Mouse (Mus musculus) limb, embryonic 14.5 days (tissue): ENCODE data around the gene Gm5447. TPM values are rescaled to one million over a fixed set of nuclear protein-coding genes. Genes with fewer than 3 reads are reported as not detected.

Experiments
- ATAC-seq: fragments of 200-750 bp; cut with Nextera tagmentation; 2 replicates; pipeline ENCODE4 v1.8.0; 2017; ENCODE audit warnings: low read depth, moderate number of reproducible peaks, moderate TSS enrichment; ENCODE audit not compliant: low FRiP score
- DNase-seq: peaks from one replicate; pipeline ENCODE4 v3.0.0-alpha.2; 2015; ENCODE audit warnings: low spot score
- H3K27ac ChIP-seq: fragments of 300-500 bp; sonication (generic); replicated peaks from 2 replicates; pipeline ENCODE4 v1.5.1; 2014; ENCODE audit warnings: low read depth, mild to moderate bottlenecking, low read length, moderate library complexity, mixed read lengths
- H3K27me3 ChIP-seq: fragments of 300-500 bp; sonication (generic); 2 replicates; pipeline ENCODE4 v1.6.1; 2014; ENCODE audit warnings: low read length, mixed read lengths; ENCODE audit not compliant: control insufficient read depth, insufficient read depth
- H3K36me3 ChIP-seq: fragments of 300-500 bp; sonication (generic); 2 replicates; pipeline ENCODE4 v1.6.1; 2014; ENCODE audit warnings: mild to moderate bottlenecking, low read length, moderate library complexity, mixed read lengths; ENCODE audit not compliant: control insufficient read depth, insufficient read depth
- H3K4me1 ChIP-seq: fragments of 300-500 bp; sonication (generic); 2 replicates; pipeline ENCODE4 v1.6.1; 2014; ENCODE audit warnings: antibody characterized with exemption, low read length, mixed read lengths; ENCODE audit not compliant: control insufficient read depth, insufficient read depth
- H3K4me2 ChIP-seq: fragments of 300-500 bp; sonication (generic); replicated peaks from 2 replicates; pipeline ENCODE4 v1.6.1; 2014; ENCODE audit warnings: low read depth, mild to moderate bottlenecking, low read length, moderate library complexity; ENCODE audit not compliant: severe bottlenecking
- H3K4me3 ChIP-seq: fragments of 300-500 bp; sonication (generic); replicated peaks from 2 replicates; pipeline ENCODE4 v1.5.1; 2014; ENCODE audit warnings: low read length
- H3K9ac ChIP-seq: fragments of 300-500 bp; sonication (generic); 2 replicates; pipeline ENCODE4 v1.6.1; 2014; ENCODE audit warnings: mild to moderate bottlenecking, low read depth, low read length, moderate library complexity; ENCODE audit not compliant: severe bottlenecking
- H3K9me3 ChIP-seq: fragments of 300-500 bp; sonication (generic); 2 replicates; pipeline ENCODE4 v1.6.1; 2016; ENCODE audit warnings: low read length; ENCODE audit not compliant: control insufficient read depth
- POLR2A ChIP-seq: fragments of 200-500 bp; IDR thresholded peaks from 2 replicates; pipeline ENCODE4 v1.8.0; 2012; ENCODE audit warnings: inconsistent platforms, mild to moderate bottlenecking, moderate library complexity, borderline replicate concordance; ENCODE audit not compliant: insufficient read depth, insufficient read length; ENCODE audit errors: extremely low read depth
- WGBS: fragments of 180-500 bp; shearing (Covaris S2); extraction: QIAGEN DNeasy Blood & Tissue Kit; methylation state at CpG from one replicate; pipeline ENCODE4 v1.1.7; 2014; 5-methylcytosine and 5-hydroxymethylcytosine counted together
- polyA plus RNA-seq, 2 experiments: library from polyadenylated mRNA; depleted of rRNA in 1 of 2; stranded (reverse) in 1 of 2; unstranded in 1 of 2; fragments of >200 nt; fragmentation: Nextera tagmentation in 1 of 2; extraction: Ambion mirVana in 1 of 2; gene quantifications; 2 replicates each; pipeline versions ENCODE4 v1.2.1 to v1.2.3; 2012 to 2014

The Gm5447 gene
- polyA plus RNA-seq, 2 experiments = 0.08 to 0.17 TPM

DNA sequence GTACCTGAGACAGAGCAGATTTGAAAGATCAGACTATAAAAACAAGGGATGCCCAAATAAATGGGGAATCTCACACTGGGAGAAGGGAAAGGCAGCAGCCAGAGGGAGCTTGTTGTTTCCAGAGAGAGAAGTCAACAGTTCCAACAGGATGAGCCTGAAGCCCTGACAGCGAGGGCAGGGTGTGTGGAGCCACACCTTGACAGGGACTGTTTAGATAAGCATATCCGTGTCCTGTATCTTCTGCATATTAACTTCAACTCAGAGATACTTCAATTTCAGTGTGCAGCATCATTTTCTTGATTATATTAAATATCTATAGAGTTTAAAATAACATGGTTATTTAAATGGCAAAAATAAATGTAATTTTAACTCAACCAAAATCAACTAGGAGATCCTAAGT lies 13.3 kb upstream of the Gm5447 start:
- DNase-seq = no peak
- Histone ChIP-seq H3K9ac (no peak overlapping the region), H3K4me3 (no peak overlapping the region), H3K4me1 (no peaks in the 10 kb centered on the region; the same call in 1 of the 2 replicates), H3K36me3 (peaks cover 4% of the 10 kb centered on the region; the same call in 1 of the 2 replicates), H3K9me3 (no peaks in the 10 kb centered on the region), H3K27me3 (no peaks in the 10 kb centered on the region), H3K27ac (no peak overlapping the region), H3K4me2 (no peak overlapping the region)
- 76% methylated on average over 2 of the region's 2 CpGs for WGBS
- no peak for ATAC-seq
- no peak for TF ChIP-seq POLR2A

DNA sequence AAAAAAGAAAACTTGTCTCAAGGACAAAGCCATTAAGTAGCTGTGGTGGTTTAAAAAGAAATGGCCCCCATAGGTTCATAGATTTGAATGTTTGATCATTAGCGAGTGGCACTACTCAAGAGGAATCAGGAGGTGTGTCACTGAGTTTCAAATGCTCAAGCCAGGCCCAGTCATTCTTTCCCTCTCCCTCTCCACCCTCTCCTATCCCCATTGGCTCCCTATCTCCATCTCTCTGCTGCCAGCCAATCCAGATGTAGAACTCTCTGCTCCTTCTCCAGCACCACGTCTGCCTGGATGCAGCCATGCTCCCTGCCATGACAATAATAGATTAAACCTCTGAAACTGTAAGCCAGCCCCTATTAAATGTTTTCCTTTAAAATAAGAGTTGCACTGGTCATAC lies 12.1 kb upstream of the Gm5447 start:
- Histone ChIP-seq H3K4me2 (no peak overlapping the region), H3K9me3 (no peaks in the 10 kb centered on the region), H3K9ac (no peak overlapping the region), H3K36me3 (peaks cover 4% of the 10 kb centered on the region; the same call in 1 of the 2 replicates), H3K27me3 (no peaks in the 10 kb centered on the region), H3K4me3 (no peak overlapping the region), H3K27ac (no peak overlapping the region), H3K4me1 (peaks cover 9% of the 10 kb centered on the region)
- no peak for DNase-seq
- WGBS = 60% methylated on average over 2 of the region's 2 CpGs
- no peak for ATAC-seq
- TF ChIP-seq POLR2A = no peak

DNA sequence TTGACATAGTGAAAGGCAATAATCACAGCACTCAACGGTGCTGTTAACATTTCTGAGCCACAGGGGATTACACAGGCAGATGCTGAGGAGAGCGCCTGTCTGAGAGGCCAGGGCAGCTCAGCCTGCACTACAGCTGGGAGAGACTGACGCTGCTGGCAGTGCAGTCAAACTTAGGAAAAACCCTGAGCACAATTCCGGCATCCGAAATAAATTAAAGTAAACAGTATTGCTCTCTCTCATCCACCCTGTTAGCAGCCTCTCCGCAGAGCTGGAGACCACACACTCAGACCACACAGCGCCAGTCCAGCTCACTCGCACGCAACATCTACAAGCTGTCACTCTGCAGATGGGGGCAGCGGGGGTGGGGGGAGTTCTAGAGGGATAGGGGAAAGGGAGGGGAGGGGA lies 7.5 kb upstream of the Gm5447 start:
- Histone ChIP-seq H3K9me3 (no peaks in the 10 kb centered on the region), H3K4me1 (peaks cover 13% of the 10 kb centered on the region), H3K27ac (no peak overlapping the region), H3K9ac (0 out of 2 replicates have a peak overlapping the region, but pooled peaks have one; percentile 16), H3K4me2 (peak overlapping the region; percentile 37), H3K4me3 (no peak overlapping the region), H3K27me3 (no peaks in the 10 kb centered on the region), H3K36me3 (0 out of 2 replicates have a peak, but pooled peaks cover under 1% of the 10 kb centered on the region)
- peak; percentile 70; the same call in 1 of the 2 replicates for ATAC-seq
- no peak for TF ChIP-seq POLR2A
- 6% methylated on average over 10 of the region's 10 CpGs for WGBS
- DNase-seq = peak; percentile 49

DNA sequence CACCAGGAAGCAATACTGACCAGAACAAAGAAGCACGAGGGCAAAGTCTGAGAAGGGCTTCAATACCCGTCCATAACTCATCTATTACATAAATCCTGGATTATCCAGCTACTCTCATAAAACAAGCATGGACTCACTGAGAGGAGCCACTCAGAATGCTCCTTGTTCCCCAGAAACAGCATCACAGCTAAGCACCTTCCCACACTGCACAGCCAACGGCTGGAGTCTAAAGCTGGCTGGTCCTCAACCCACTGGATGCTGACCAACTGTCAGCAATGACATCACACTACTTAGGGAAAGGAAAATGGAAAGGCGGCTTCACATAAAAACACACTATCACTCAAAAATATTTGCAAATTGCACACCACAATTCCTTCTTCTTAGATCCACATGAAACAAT lies 5.7 kb upstream of the Gm5447 start:
- WGBS = 65% methylated on average over 4 of the region's 4 CpGs

DNA sequence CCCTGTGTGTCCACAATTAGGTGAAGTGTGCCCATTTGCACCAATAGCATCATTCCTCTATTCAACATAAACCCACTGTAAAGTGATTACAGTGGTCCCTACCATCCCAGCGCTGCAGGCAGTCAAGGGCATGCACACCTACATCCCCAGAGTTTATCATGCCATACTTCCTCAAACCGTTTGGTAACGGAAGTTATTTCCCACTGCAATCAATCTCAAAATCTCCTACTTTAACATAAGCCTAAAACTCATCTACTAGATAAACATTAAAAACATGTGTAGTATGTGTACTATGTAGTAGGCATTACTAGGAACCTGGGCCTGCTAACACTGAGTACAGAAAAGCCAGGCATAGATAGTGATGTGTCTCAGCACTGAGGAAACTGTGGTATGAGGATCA lies 3.0 kb upstream of the Gm5447 start:
- Histone ChIP-seq H3K9me3 (no peaks in the 10 kb centered on the region), H3K9ac (no peak overlapping the region), H3K36me3 (no peaks in the 10 kb centered on the region), H3K4me2 (no peak overlapping the region), H3K4me3 (no peak overlapping the region), H3K27me3 (no peaks in the 10 kb centered on the region), H3K4me1 (peaks cover 18% of the 10 kb centered on the region), H3K27ac (no peak overlapping the region)
- no peak for TF ChIP-seq POLR2A
- no peak for DNase-seq
- ATAC-seq = no peak
- WGBS = 89% methylated on average over 3 of the region's 3 CpGs

More for the DNA sequence above, 5.7 kb upstream of the Gm5447 start:
- ATAC-seq = no peak
- H3K4me1 ChIP-seq = peaks cover 13% of the 10 kb centered on the region
- no peaks in the 10 kb centered on the region for H3K9me3 ChIP-seq
- H3K4me3 ChIP-seq = no peak overlapping the region
- no peak for DNase-seq
- no peak overlapping the region for H3K9ac ChIP-seq
- no peak overlapping the region for H3K27ac ChIP-seq
- H3K27me3 ChIP-seq = no peaks in the 10 kb centered on the region
- H3K4me2 ChIP-seq = no peak overlapping the region
- H3K36me3 ChIP-seq = no peaks in the 10 kb centered on the region
- TF ChIP-seq POLR2A = no peak

DNA sequence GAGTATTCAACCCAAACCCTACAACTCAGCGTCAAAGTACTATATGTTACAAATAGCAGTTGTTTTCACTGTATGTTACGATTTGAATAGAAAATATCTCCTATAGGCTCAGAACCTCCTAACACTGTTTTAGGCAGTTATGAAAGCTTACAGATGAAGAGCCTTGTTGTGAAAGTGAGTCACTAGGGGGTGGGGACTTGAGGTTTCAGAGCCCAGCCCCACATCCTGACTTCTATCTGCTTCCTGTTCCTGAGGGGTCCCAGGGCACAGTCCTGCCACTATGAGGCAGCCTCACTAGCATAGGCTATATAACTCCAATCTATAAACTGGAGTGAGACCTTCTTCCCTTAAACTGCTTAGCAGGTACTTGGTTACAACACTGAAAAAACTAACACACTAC lies 1.9 kb upstream of the Gm5447 start:
- Histone ChIP-seq H3K9ac (no peak overlapping the region), H3K36me3 (no peaks in the 10 kb centered on the region), H3K4me2 (no peak overlapping the region), H3K9me3 (no peaks in the 10 kb centered on the region), H3K4me3 (no peak overlapping the region), H3K27ac (no peak overlapping the region), H3K27me3 (no peaks in the 10 kb centered on the region), H3K4me1 (peaks cover 9% of the 10 kb centered on the region)
- DNase-seq = no peak
- WGBS = 88% methylated on average over 2 of the region's 2 CpGs
- no peak for TF ChIP-seq POLR2A
- no peak for ATAC-seq
